Mouse (Mus musculus) testis, adult 2 months (tissue): ENCODE data around the gene Itgb7.

Source experiments
- CTCF ChIP-seq: fragments of 200-500 bp; IDR thresholded peaks from 2 replicates; pipeline ENCODE4 v1.5.1; 2012; ENCODE audit warnings: low read depth, mild to moderate bottlenecking, inconsistent platforms, low read length, moderate library complexity; ENCODE audit not compliant: control insufficient read depth, insufficient read depth, insufficient replicate concordance
- POLR2A ChIP-seq: fragments of 200-500 bp; IDR thresholded peaks from 2 replicates; pipeline ENCODE4 v1.6.1; 2012; ENCODE audit warnings: low read depth, mild to moderate bottlenecking, inconsistent platforms, low read length, moderate library complexity; ENCODE audit not compliant: control insufficient read depth

- TF ChIP-seq CTCF: no peak
- TF ChIP-seq POLR2A: no peak
Measured at GRCm38 (mm10) chr15:102271441-102271840, 39.7 kb upstream of the Itgb7 start.
